Mouse (Mus musculus) left cerebral cortex, postnatal 36 days (tissue): ENCODE measurements at regions not wholly inside any gene's neighbourhood (a gene's known extent, or its start where the extent isn't known, plus 50 kb on each side); places are given as distances from the start of the nearest gene placed in this dataset.

ENCODE experiments used
- DNase-seq, 2 experiments: peaks; one replicate each; pipeline ENCODE4 v3.0.0; 2021 to 2022; ENCODE audit warnings: low spot score in 2 of 2, mixed read lengths in 1 of 2
- intact Hi-C: fragments of 180-260 bp; cut with DNase I; formaldehyde crosslinking; loops from one replicate; pipeline ENCODE4 v1.15.1; 2025

GRCm38 (mm10) chr17:73044918-73045580, 62.7 kb upstream of the Lclat1 start:
- peak; percentile 11 to 29 for DNase-seq
- intact Hi-C loops, result no loop called here

DNA sequence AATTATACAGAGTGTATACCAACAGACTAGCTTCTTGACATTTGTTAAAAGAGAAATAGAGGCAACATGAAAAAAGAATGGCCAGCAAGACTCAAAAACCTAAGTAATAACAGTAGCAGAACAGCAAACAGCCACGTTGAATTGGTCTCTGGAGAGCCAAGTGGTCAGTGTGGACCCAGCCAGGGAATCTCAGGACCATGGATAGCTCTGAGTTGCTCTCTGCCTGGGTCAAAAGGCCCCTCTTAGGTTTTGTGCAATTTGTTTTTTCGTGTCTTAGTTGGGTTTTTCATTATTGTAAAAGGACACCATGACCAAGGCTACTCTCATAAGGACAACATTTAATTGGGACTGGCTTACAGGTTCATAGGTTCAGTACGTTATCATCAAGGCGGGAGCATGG, 60.8 kb upstream of the Lclat1 start:
- no peak for DNase-seq
- intact Hi-C loops, result no loop called here

DNA sequence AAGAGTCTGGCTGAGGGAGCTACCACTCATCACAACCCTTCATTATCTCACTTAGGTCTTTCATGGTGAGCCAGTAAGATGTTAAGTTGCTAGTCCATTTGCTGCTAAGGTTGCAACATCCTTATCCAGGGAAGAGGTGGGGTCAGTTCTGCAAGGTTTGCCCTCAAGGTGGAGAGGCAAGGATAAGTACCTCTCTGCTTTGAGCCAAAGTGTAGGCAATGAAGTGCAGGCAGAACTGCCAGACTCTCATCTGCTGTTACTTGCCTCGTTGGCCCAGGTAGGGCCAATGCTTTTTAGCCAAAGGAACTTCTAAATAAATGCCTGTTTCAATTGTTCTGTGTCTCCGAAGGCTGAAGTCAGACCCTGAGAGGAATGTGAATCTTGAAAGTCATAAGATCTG, 59.6 kb upstream of the Lclat1 start:
- intact Hi-C loops, result no loop called here
- no peak for DNase-seq

- intact Hi-C loops, result no loop called here
- no peak for DNase-seq
Measured at GRCm38 (mm10) chr17:73052956-73053355, 54.8 kb upstream of the Lclat1 start.

DNA sequence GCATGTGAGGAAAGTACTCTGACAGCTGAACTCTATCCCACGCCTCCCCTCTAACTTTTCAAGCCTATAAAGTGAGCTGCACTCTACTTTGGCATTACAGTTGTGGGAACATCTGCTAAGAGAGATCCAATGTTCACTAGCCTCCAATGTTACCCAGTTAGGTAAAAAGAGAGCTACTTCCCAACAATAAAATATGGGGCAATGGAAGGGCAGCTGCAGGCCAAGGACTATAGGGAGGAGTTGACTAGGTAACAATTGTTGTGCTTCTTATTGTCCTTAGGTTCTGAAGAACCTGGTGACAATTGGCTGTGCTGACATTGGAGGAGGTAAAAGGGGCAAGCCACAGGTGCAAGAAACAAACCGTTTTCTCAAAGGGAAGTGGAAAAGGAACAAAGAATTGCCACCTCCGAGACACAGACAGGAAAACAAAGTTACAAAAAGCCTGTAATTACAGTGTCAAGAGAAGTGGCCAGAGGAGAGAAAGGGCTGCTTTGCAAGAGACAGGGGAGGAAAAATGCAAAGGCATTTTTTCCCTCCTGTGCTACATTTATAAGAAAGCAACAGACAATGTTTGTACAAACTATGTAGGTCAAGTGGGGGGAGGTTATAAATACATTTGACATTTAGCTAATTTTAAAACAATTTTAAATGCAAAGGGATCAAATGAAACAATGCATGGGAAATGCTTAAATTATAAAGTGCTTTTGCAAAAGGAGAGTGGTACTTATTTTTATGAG, 54.1 kb upstream of the Lclat1 start:
- intact Hi-C loops, result no loop called here
- DNase-seq, result no peak

GRCm38 (mm10) chr17:73054226-73054625, 53.6 kb upstream of the Lclat1 start:
- DNase-seq, result no peak
- intact Hi-C loops, result no loop called here

- intact Hi-C loops, result no loop called here
- no peak for DNase-seq
Measured at GRCm38 (mm10) chr17:73055197-73055596, 52.6 kb upstream of the Lclat1 start.

DNA sequence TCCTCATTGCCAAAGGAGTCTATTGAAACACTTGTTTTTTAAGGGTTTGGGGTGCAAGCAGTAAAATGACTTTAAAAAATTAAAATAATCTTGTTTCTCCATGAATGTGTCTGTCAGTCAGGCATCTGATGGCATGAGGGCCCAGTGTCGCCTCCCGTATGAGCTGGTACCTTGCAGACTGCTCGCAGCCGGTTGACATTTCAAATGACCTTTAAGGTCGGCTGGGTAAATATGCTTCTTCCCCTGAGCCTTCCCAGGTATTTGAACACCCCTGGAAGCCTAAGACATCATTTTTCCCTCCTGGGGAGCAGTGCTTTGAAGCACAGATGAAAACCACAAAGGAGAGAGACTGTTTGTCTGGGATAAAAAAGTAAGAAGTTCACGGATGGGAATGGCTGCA, 52.2 kb upstream of the Lclat1 start:
- DNase-seq, result no peak
- intact Hi-C loops, result no loop called here

GRCm38 (mm10) chr17:73056616-73057015, 51.2 kb upstream of the Lclat1 start:
- no peak for DNase-seq
- intact Hi-C loops, result no loop called here
